Mouse (Mus musculus): ENCODE measurements around the gene Capn15. TPM values are rescaled to one million over a fixed set of nuclear protein-coding genes. Genes with fewer than 3 reads are reported as not detected.

Capn15 gene
- polyA plus RNA-seq (2012) = 46.6 and 49.5 TPM in 2 replicates

GRCm38 (mm10) chr17:25985306-25986294 lies at the start of gene Capn15:
TSS of gene Capn15 (minus strand) at chr17:25985796.
- no peak for TF ChIP-seq GATA1 (IDR thresholded peaks at IDR 0.05; ENCODE audit: low read length)

GRCm38 (mm10) chr17:26032037-26032436 lies 46.4 kb upstream of the Capn15 start:
- no peak for TF ChIP-seq GATA1 (IDR thresholded peaks at IDR 0.05; ENCODE audit: low read length)

DNA sequence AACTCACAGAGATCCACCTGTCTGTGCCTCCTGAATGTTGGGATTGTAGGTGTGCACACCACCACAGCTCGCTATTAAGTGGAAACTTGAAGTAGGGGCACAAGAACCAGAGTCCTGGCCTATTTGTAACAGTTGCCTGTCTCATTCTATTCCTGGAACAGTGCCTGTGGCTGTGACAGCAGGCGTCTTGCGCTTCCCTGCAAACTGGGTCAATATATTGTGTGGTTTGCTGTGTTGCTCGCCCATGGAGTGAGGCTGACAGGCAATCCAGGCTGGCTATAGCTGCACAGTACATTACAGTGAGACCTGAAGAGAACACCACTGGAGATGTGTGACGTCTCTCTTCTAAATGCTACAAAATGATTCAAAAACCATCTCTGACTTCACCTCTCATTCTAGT lies 46.0 kb upstream of the Capn15 start:
- TF ChIP-seq GATA1 (IDR thresholded peaks at IDR 0.05; ENCODE audit: low read length) = no peak

GRCm38 (mm10) chr17:26028261-26028660 lies 42.7 kb upstream of the Capn15 start:
- no peak for TF ChIP-seq GATA1 (IDR thresholded peaks at IDR 0.05; ENCODE audit: low read length)

- no peak for TF ChIP-seq GATA1 (IDR thresholded peaks at IDR 0.05; ENCODE audit: low read length)
Measured at GRCm38 (mm10) chr17:26024674-26025073, 39.1 kb upstream of the Capn15 start.

DNA sequence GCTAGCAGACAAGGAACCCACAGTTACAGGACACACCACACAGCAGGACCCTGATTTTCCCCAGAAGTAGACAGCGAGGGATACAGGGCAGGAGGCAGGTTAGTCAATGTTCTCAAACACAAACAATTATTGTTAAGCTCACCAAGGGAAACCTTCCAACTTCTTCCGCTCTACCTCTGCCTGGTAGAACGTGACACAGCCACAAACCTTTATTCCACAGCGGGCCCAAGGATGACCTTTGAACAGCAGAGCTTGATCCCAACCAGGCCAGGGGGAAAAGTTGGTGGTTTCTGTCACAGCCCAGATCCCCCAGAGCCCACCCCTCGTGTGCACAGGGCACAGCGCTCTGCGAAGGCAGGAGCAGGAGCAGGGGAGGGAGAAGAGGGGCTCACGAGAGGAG lies 38.4 kb upstream of the Capn15 start:
- no peak for TF ChIP-seq GATA1 (IDR thresholded peaks at IDR 0.05; ENCODE audit: low read length)

- no peak for TF ChIP-seq GATA1 (IDR thresholded peaks at IDR 0.05; ENCODE audit: low read length)
Measured at GRCm38 (mm10) chr17:26023181-26023580, 37.6 kb upstream of the Capn15 start.

DNA sequence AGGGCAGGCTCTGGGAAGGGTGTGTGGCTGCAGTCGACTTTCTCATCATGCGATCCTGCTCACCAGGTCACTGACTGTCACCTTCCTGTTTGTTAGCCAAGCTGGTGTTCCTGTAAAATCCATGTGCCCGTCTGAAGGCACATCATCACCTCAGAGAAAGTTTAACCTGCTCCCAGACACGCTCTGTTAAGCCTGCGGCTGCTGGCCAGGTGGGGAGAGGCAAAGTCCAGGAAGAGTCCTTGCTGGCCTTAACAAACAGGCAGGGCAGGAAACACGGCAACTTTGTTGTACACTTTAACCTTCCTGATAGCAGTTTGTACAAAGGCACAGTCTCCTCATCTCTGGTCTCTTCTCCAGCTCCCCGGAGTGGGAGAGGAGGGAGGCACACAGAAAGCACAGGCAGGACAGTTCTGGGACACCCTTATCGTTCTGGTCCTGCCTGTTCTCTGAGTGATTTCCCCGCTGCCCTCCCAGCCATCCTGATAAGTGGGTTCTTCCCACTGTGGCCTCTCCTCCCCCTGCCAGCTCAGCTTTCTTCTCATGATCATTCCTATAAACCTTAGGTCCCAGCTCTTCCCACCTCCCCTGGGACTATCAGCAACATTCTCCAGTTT lies 36.2 kb upstream of the Capn15 start:
- no peak for TF ChIP-seq GATA1 (IDR thresholded peaks at IDR 0.05; ENCODE audit: low read length)

- no peak for TF ChIP-seq GATA1 (IDR thresholded peaks at IDR 0.05; ENCODE audit: low read length)
Measured at GRCm38 (mm10) chr17:26020848-26021347, 35.3 kb upstream of the Capn15 start.

- TF ChIP-seq GATA1 (IDR thresholded peaks at IDR 0.05; ENCODE audit: low read length) = no peak
Measured at GRCm38 (mm10) chr17:26018388-26018787, 32.8 kb upstream of the Capn15 start.

- TF ChIP-seq GATA1 (IDR thresholded peaks at IDR 0.05; ENCODE audit: low read length) = no peak
Measured at GRCm38 (mm10) chr17:26017949-26018348, 32.4 kb upstream of the Capn15 start.

GRCm38 (mm10) chr17:26017021-26017420 lies 31.4 kb upstream of the Capn15 start:
- TF ChIP-seq GATA1 (IDR thresholded peaks at IDR 0.05; ENCODE audit: low read length) = no peak

DNA sequence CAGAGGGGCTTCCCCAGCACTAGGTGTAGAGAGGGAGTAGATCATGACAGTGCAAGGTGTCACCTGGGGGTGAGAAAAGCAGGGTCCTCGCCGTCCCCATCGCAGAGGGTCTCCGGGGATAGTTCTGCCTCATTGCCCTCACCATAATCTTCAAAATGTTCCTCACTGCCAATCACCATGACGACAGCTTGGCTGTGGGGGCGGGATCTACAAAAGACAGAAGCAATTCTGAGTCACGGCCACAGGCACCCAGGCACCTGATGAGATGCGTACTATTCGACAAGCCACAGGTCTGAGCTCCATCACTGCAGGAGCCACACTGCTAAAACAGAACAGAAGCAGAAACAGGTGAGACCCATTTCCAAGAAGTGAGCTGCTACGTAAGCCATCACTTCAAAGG lies 28.1 kb upstream of the Capn15 start:
- no peak for TF ChIP-seq GATA1 (IDR thresholded peaks at IDR 0.05; ENCODE audit: low read length)

DNA sequence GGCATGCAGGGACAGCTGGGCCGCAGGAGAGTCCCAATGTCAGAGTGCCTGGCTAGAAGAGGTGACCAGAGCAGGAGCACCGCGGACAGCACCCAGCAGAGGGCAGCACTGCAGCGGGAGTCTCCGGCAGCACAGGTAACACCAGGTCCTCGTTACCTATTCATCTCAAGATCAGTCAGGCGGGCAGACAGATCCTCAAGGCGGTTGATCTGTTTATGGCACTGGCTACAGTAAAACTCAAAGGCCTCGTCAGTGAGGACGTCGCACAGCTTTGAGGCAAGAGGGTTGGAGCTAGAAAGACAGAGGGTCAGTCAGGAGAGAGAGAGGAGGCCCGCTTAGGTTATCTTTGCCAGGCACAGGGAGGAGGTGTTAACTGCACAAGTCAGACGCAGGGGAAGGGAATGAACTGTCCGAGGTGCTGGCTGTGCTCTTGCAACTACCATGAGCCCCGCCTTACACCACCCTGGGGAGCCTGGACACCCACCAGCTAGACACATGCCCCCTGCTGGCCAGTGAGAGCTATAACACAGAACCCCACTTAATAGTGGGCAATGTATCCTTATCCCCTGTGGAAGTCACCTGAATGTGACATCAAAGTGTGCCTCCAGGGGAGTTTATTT lies 26.4 kb upstream of the Capn15 start:
- TF ChIP-seq GATA1 (IDR thresholded peaks at IDR 0.05; ENCODE audit: low read length) = no peak

DNA sequence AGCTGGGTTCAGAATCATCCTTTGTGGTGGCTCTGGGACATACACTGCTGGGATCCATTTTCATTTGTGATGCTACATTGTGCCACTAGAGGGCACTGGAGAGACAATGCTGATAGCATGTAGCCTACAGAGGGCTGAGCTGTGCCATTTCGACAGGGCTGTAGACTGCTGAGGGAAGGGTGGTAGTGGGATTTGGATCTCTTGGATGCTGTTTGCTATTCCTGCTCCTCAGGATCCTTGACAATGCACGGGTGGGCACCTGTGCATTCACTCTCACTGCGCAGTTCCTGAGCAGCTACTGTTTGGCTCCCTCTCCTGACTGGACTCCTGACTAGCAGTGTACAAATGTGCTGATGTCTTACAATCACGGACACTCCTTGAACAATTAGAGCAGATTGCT lies 23.9 kb upstream of the Capn15 start:
- no peak for TF ChIP-seq GATA1 (IDR thresholded peaks at IDR 0.05; ENCODE audit: low read length)

DNA sequence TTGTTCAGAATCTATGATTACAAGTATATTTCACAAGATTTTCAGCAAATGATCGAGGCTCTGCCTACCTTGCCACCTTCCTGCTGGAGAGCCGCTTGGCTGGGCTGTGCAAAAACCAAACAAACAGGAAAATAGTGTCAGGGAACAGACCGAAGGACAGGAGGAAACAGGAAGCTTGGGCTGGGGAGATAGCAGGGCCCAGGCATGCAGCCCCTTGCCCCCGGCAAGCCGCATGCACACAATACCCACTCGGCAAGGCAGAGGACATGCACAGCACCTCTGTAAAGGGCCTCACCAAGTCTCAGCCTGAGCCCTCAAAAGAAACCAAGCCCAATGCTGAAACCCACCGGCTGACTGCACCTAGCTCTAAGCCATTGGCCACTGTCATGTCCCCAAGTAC lies 23.2 kb upstream of the Capn15 start:
- TF ChIP-seq GATA1 (IDR thresholded peaks at IDR 0.05; ENCODE audit: low read length) = no peak
